Mouse (Mus musculus) left cerebral cortex, adult 18-20 months (tissue): ENCODE data around the gene Zfyve28. TPM values are rescaled to one million over a fixed set of nuclear protein-coding genes. Genes with fewer than 3 reads are reported as not detected.
A peak's percentile ranks its signal among the peaks of the same experiment; 100 is the strongest.

ENCODE experiments used
- DNase-seq, 2 experiments: peaks; one replicate each; pipeline ENCODE4 v3.0.0; 2021 to 2022; ENCODE audit warnings: low spot score in 2 of 2, mixed read lengths in 1 of 2
- total RNA-seq, 2 experiments: library from RNA; stranded (reverse); gene quantifications; 2 replicates each; pipeline ENCODE4 v1.2.3; 2021

The Zfyve28 gene
- total RNA-seq, 2 experiments from 2014 or later: 48.2 to 55.0 TPM

DNA sequence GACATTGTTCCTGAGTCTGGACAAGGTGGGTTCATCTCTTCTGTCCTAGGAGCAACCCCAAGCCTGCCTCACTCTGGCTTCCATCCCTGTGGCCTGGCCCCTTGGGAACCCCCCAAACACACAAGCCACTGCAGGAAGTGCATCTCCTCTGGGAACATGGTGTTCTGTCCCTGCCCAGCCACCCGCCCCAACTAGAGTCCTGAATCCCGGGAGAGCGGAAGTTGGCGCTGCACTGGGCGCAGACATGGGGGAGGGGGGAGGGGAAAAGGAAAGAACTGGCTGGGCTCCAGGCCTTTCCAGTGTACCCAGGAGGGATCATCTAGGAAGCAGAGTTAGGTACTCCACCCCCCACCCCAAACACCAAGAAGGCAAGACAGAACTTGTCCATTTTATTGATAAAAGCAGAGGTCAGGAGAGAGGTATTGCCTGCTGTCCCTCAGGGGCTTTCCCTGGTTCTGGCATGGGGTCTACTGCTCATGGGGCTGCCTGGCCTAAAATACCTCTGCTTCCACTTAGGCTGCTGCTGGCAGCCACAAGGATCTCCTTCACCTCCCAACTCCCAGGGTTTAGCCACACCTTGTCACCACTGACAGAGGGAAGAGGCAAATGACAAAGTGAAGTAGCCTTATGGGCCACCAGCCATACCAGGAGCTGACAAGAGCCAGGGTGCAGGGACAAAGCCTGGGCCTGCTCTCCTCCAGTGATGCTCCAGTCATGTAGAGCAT is 104.9 kb downstream of the Zfyve28 start:
- peak; percentile 6 to 23 for DNase-seq

DNA sequence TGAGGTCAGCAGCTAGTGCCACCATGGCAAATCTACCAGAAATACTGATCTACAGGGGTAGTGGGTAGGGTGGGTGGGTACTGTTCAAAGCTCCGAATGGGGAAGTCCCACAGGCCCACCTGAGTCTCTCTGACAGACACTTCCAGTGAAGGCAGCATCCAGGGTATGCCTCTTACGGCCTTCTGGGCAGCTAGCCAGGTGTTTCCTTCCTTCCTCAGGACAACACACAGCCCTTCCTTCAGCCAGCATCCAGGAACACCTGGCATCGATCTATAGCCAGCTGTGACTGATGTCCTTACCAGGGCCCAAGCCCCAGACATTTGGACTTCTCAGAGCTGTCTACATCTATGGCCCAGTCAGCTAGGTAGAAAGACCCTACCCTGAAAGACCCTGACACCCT is 105.8 kb downstream of the Zfyve28 start:
- peak; percentile 1 for DNase-seq

DNA sequence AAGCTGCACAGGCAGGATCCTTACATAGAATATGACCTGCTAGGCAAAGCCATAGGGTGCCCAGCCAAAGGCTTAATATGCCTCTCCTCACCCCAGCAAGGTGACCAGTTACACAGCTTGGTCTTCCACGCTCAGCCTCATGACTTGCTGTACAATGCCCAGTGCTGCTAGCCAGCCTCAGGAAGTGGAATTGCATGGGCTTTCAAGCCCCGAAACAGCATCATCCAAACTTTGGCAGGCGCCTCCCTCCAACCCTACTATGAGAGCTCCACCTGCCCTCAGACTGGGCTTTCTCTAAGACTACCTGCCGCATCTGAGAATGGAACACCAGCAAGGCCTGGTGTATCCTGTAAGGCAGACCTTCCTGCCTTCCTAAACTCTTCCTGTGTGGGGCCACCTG is 110.4 kb downstream of the Zfyve28 start:
- DNase-seq: no peak

DNA sequence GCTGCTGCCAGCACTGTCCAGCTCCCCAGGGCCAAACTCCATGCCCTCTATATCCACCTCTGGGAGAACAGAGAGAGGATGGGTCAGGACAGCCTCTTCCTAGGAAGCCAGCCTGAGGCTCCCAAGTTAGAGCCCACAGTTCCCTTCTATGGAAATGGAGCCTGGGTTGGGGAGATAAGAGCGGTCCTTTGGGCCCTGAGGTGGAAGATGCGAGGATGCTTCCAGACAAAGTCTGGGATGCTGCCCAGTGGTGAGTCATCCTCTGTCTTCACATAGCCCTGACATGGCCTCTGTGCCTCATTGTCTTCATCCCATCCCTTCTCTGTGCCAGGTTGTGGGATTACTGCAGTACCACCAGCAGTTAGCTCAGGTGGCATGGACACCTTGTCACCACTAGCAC is 111.2 kb downstream of the Zfyve28 start:
- DNase-seq: peak in 1 of 2 experiments; percentile 1

DNA sequence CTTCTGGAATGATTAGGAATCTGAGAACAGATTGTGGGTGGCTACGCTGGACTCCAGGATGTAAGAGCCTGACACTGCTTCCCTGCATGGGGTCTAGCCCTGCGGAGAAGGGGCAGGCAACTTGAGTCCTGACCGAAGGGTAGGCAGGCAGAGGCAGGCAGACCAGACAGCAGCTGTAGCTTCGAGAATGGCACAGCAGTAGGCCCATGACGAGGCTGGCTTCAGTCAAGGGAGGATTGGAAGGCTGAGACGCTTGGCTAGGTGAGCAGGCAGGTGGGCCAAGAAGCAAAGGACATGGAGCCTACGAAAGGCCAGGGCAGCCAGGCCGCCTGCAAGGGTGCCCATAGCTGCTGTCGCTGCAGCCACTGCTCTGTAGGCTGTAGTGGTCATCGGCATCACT is 111.6 kb downstream of the Zfyve28 start:
- peak in 1 of 2 experiments; percentile 1 for DNase-seq

DNA sequence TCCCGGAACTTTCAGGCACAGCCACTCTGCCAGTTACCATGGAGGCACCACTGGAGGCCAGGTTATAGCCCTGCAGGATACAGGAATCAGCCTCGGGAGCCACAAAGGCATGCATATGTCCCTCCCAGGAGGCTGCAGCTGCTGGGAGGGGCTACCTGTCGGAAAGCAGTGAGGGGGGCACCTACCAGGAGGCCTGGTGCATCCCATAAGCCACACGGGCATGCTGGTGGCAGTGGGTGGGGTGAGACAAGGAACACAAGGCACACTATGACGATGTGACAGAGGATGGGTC is 112.9 kb downstream of the Zfyve28 start:
- peak in 1 of 2 experiments; percentile 1 for DNase-seq

DNA sequence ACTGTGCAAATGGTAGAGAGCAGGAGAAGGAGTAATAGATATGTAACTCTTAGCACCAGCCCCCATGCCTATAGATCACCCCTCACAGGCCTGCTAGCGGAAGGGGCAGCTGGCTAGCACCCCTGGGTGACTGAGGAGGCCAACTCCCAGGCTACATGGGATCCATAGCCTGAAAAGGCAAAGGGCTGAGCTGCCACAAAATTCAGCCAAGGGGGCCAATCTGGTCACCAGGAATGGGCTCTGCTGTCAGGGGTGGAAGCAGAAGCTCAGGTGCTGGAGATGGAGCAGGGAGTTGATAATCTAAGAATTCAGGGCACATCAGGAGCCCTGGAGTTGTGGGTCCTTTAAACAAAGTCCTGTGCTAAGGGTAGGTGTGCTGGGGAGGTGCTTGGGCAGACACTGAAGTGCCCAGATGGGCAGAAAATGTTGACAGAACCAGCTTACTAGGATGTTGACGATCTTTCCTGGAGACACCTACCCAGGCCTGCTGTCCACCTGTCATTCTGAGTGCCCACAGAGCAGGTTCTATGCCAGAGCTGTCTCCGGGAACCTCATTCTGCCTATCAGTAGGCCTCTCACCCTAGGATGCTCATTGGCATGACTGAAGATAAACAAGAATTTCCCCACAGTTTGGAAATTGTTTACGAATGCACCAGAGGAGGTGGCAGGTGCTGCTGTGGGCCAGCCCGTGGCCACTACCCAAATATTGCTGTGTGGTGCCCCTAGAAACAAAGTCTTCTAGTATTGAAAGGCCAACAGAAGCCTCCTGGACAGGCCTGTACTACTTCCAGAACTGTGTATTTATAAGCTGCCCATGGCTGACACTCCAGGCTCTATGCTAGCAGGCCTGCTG is 113.5 kb downstream of the Zfyve28 start:
- DNase-seq: peak in 1 of 2 experiments; percentile 1

DNA sequence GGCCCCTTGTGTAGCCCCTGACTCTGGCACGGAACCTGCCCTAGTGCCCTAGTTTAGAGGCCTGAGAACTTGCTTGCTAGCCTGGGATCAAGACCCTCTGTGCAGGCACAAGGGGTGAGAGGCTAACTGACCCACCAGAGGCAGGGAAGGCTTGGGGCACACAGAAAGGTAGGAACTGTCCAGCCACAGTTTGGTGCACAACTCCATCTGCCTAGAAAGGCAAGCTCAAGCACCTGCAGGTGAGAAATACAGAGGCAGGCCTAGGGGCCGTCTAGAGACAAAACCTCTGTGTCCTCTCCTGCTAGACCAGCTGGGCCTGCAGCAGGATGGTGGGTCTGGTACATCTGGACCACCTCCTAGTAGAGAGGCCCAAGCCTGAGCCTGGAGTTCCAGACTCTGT is 114.2 kb downstream of the Zfyve28 start:
- DNase-seq: peak in 1 of 2 experiments; percentile 2

DNA sequence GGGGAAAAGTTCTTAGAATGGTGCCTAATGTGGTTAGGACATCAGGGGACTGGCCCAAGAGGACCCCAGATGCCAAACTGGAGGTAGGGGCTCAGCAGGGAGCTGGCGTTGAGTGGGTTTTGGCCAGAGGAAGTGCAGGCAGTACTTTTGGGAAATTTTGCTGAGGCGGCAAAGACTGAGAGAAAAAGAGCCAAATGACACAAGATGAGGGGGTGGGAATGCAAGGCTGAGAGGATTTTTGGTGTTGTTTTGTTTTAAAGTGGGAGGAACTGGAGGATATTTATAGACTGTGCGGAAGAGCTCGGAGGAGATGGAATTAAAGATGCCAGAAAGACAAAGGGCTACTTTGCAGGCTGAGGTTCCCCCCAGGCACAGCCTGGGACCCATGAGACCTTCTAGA is 117.5 kb downstream of the Zfyve28 start:
- no peak for DNase-seq

DNA sequence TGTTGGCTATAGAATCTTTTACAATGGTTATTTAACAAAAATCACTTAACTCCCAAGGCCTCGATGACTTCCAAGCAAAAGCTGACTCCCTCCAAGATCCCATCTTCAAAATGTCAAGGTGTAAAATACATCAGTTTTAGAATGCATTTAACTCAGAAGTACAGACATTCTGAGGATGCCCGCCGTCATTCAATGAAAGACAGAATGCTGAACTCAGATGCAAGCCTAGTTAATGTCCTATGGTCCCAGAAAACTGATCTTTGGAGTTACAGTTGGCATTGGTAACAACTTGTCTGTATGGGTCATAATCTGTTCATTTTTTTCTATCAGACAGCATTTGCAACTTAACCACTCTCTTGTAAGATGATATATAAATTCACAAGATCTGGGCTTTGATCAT is 118.3 kb downstream of the Zfyve28 start:
- DNase-seq: no peak

DNA sequence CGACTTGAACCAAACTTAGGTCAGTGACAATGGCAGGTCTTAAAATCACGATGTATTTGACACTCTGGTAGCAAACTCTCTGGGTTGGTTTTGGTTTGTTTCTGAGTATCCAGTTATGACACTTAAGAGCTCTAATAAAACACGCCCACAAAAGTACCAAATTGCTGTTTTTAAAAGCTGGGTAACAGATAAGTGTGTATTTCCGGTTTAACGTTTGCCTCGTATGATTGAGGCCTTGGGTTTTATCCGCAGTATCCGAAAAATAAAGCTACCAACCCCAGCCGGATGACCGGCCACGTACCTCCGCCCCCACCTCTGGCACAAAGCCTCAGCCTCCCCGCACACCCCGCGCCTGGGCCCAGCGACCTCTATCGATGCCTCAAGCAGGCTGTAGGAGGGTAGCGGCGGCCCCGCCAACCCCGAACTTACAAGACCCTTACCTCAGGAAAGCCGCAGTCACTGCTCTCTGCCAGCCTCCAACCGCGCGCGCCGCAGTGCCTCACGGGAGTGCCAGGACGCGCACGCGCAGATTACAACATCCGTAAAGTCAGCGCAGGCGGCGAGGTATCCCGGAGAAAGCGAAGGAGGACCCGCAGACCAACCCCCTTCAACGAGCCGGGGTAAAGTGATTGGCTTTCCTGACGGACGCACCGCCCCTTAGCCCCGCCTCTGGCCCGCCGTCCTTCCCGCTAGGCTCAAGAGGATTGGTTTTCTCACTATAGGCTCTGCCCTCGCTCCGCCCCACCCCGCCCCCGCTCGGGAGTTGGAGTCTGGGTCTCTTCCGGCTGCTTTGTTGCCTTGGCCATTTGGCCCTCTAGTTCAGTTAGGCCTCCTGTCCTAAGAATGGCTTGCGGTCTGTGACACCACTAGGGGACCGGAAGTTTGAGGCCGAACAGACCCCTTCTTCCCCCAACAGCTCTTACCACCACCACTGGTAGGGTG is 119.0 kb downstream of the Zfyve28 start, which contains the start of the genes Poln and Haus3:
TSS of gene Poln (minus strand) at position 499 of the 942 bp plus-strand sequence.
TSS of gene Haus3 (minus strand) at position 578 of the 942 bp plus-strand sequence.
- peak; percentile 96 to 97 for DNase-seq

DNA sequence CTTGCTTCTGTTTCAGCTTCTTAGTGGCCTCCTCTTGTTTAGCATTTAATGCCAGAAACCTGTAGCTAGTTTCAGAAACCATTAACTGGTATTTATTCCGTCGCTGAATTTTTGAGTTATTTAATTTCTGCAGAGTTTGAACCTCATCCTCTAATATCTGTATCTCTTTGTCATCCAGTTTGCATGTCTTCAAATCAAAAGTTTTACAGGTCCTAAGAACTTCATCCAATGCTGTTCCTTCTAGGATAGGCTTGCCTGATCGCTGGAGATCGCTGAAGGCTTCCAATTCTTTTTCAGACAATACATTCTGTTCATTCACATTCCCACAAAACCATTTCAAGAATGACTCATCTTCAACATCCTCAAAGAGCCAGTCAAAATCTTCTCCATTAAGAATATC is 120.4 kb downstream of the Zfyve28 start:
- no peak for DNase-seq

DNA sequence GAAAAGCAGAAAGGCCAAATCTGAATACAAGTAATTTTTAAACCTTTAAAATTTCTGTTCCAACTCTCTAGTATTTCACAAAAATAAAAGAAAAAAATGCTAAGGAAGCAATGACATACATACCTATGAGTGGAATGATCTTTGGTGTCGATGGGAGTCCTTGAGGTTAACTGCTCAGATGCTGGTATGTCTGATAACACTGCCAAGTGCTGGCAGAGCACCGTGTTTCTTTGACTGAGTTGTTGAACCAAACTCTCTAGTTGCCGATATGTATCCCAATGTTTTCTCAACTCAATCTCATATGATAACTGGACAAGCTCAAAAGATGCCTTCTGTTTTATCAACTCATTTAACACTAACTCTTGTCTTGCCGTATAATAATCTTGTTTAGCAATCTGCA is 122.5 kb downstream of the Zfyve28 start:
- DNase-seq: no peak

DNA sequence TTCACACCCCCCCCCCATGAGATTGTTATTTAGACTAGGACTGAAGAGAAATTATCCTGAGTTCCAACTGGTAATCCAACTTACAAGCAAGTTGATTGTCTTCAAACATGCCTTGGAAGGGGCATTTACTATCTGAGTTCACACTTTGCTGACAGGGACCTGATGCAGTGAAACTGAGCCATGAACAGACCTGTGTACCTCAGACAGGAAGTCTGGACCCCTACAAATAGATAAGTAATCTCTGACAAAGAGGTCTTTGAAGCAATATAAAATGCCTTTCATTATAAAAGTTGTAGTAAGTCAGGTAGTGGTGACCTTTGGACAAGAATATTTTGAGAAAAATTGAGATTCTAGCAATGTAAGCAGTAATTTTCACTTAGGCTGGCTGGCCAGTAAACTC is 139.8 kb downstream of the Zfyve28 start:
- DNase-seq: no peak

DNA sequence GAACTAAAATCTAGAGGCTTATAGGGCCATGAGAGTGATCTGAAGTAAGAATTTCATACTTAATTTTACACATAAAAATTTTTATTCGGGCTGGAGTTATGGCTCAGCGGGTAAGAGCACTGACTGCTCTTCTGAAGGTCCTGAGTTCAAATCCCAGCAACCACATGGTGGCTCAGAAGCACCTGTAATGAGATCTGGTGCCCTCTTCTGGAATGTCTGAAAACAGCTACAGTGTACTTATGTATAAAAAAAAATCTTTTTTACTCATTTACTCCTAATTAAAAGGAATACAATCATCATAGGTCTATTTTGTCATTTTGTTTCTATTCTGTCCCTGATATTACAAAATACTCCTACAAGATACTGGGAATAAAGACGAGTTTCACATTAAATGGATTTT is 140.7 kb downstream of the Zfyve28 start:
- DNase-seq: no peak

Other genes starting within 250 kb of the Zfyve28 start
- gene Poln, start 119.0 kb downstream of the Zfyve28 start, total RNA-seq: 1 to 10 TPM; 1.6 TPM
- gene Haus3, start 118.9 kb downstream of the Zfyve28 start, total RNA-seq: 1 to 10 TPM; 7.8 to 8.6 TPM
- 10 to 100 TPM; 74.0 to 80.4 TPM for gene Mxd4, start 100.7 kb downstream of the Zfyve28 start, total RNA-seq
- gene Cfap99, start 151 bp upstream of the Zfyve28 start, total RNA-seq: 1 to 10 TPM; 1.1 to 1.2 TPM
- 10 to 100 TPM; 88.0 to 89.5 TPM for gene Rnf4, start 47.8 kb upstream of the Zfyve28 start, total RNA-seq
- gene Fam193a, start 81.5 kb upstream of the Zfyve28 start, total RNA-seq: 10 to 100 TPM; 41.1 to 42.3 TPM
- 10 to 100 TPM; 20.2 to 22.0 TPM for gene Tnip2, start 225.5 kb upstream of the Zfyve28 start, total RNA-seq
- 1 to 10 TPM; 2.4 to 2.9 TPM for gene Sh3bp2, start 237.4 kb upstream of the Zfyve28 start, total RNA-seq